Mouse (Mus musculus) heart, postnatal 0 days (tissue): ENCODE measurements around the gene Scel.

Experiments used
- CTCF ChIP-seq: IDR thresholded peaks from 2 replicates; pipeline ENCODE4 v1.5.1; 2016; ENCODE audit warnings: antibody characterized with exemption, control low read depth, low read depth
- EP300 ChIP-seq: IDR thresholded peaks from 2 replicates; pipeline ENCODE4 v1.6.1; 2016; ENCODE audit warnings: antibody characterized with exemption, low read depth

- no peak for TF ChIP-seq CTCF
- no peak for TF ChIP-seq EP300
These were observed 27.5 kb upstream of the Scel start for GRCm38 (mm10) chr14:103485671-103486070.
